Mouse (Mus musculus) hindlimb bud, embryonic 11.5 days (tissue): ENCODE results near the gene Acadl.

Experiments used
- DNase-seq: peaks from one replicate; pipeline ENCODE4 v3.0.0-alpha.2; 2012; ENCODE audit warnings: low read depth, low spot score; ENCODE audit errors: extremely low spot score

Acadl gene

DNA sequence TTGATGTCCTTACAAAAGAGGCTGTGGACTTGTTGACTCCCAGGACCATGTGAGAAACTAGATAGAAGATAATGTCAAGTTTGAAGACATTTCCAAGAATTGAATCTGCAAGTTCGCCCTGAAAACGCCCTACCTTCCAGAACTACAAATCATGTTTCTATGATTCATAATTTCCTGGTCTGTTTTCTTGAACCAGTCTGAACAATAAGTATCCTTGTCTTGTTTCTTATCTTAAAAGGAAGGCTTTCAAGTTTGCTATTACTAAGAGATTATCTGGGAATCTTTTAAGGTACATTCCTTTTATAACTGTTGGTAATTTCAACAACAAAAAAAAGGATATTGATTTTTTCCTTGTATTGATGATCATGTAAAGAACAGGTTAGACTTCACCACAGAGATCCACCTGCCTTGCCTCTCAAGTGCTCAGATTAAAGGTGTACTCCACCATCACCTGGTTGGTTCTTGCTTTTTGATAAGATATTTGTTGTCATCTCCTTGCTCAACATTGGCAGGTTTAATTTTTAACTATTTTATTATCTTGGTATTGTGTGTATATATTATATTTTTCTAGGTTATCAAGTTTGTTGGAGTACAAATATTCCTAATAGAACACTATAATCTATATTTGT is 70.1 kb downstream of the Acadl start:
- no peak for DNase-seq

GRCm38 (mm10) chr1:66782296-66782695 is 80.8 kb downstream of the Acadl start:
- DNase-seq = no peak

GRCm38 (mm10) chr1:66781027-66781426 is 82.0 kb downstream of the Acadl start:
- DNase-seq = no peak
